Mouse (Mus musculus) left cerebral cortex, adult 18-20 months (tissue): ENCODE measurements around the gene Ippk. TPM values are rescaled to one million over a fixed set of nuclear protein-coding genes. Genes with fewer than 3 reads are reported as not detected.

Experiments used
- DNase-seq, 2 experiments: peaks; one replicate each; pipeline ENCODE4 v3.0.0; 2021 to 2022; ENCODE audit warnings: low spot score in 2 of 2, mixed read lengths in 1 of 2
- total RNA-seq, 2 experiments: library from RNA; stranded (reverse); gene quantifications; 2 replicates each; pipeline ENCODE4 v1.2.3; 2021

Ippk gene
- total RNA-seq, 2 experiments from 2014 or later: 14.5 to 18.4 TPM

DNA sequence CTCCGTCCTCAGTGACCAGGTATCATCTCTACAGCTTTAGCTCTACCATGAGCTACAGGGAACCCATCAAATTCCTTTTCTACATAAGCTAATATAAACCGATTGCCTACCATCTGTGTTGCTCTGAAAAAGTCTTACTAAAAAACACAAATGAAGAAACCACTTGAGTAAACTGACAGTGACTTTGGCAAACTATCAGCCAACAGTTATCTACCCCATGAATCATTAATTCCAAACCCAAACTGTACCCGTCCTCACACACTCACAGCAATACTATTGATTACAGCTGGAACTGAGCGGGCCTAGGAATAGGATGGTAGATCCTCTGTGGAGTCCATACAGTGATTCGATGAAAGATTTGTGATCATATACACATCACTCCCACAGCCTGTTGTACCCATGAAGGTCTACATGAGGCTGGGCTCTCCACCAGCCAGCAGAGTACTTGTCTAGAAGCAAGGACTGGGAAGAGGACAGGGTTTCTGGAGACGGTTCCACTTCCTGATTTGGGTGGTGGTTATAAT lies 57.9 kb downstream of the Ippk start:
- DNase-seq: no peak

- no peak for DNase-seq
Observed at GRCm38 (mm10) chr13:49479399-49479798, 58.4 kb downstream of the Ippk start.

DNA sequence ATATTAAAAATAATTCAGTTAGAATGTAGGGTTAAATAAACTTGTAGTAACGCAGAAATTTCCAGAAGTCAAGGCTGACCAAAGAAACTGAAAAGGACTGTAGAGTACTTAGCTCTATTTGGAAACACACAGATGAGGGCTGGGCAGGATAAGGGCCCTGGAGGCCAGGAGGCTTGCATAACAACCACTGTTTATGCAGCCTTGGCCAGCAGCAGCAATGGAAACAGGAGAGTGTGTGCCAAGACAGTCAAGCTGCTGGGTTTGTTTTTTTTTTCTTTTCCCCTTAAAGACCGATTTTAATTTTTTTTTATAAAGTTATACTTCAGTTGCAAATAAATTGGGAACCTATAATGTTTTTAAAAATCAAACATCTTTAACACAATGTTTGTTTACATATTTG lies 59.0 kb downstream of the Ippk start:
- DNase-seq: peak in 1 of 2 experiments; percentile 30

DNA sequence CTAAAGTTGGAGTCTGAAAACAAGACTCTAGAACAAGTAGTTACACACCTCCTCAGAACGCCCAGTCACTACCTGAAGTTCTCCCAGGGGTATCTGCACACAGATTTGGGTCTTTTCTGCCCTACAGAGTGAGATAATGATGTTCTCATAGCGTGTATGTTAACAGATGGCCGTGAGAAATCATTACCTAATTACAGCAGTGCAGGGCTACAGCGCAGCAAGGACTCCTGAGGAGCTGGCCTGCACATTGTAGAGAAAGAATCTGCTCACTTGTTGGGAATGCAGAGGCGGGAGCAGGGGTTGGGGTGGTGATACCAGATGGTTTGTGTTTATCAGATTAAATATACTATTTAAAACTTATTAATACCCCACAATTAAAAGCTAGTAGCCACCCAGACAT lies 59.5 kb downstream of the Ippk start:
- no peak for DNase-seq

DNA sequence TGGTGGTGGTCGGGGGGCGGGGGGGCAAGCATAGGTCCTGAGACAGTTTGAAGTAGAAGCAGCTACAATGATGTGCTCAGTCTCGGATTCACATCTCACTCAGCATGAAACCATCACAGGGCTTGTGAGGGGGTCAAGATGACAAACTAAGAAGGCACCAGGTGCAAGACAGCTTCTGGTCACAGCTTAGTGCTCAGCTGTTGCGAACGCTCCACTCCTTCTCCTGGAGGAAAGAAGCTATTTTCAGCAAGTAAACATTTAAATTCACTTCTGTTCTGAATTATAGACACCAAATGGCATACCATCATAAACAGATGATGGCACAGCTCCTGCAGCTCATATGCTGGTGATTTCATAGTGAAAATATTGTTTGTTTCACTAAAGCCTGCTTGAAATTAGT lies 64.3 kb downstream of the Ippk start:
- DNase-seq: no peak

DNA sequence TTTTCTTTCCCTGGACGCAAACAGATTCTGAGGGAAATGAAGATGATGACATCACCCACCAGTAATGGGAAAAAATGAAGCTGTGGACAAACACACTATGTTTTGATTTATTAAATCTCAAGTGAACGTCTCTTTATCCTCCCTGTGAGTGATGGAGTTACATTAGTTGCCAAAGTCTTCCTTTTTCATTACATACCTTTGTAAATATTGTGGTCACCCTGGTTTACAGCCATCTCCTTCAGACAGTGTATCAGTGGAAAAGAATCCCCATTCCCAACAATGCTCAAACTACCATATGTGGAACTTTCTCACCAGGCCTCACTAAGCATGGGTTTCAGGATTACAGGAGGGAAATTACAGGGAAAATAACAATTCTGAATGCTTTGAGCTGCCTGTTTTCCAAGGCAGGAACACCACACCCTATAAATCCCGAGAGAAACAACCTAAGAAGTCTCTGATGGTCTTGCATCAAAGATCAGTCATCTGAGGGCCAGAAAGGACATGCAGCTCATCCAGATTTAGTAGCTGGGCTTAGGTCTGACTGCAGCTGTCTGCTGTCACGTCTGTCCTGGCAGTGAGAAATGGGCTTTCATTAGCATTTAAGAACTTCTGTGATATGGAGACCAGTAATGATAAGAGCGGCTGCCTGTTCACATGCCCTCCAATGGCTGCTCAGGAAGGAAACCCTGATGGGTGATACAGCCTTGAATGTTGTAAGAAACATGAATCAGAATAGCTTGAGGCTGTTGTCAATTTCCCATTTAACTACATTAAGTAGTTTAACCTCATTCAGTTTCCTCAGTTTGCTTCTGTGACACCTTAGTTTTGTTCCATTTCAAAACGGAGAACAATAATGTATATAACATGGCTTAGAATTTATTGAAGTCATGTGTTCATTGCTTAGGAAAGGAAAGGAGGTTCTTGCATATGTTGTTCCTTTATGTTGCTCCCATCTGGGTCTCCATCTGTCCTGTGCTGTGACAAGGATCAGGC lies 71.6 kb downstream of the Ippk start, which contains the start of gene Tes3-ps:
Tes3-ps (plus strand) TSS at position 943 of the 993 bp plus-strand sequence.
- no peak for DNase-seq

GRCm38 (mm10) chr13:49504510-49504909 lies 83.5 kb downstream of the Ippk start, which contains the start of gene Ecm2:
TSS of gene Ecm2 (plus strand) at chr13:49504810.
- no peak for DNase-seq

GRCm38 (mm10) chr13:49505776-49506175 lies 84.7 kb downstream of the Ippk start:
- DNase-seq: no peak

GRCm38 (mm10) chr13:49507176-49507575 lies 86.1 kb downstream of the Ippk start:
- no peak for DNase-seq

Other genes with a start within 250 kb of the Ippk start
- 10 to 100 TPM; 19.1 to 20.7 TPM for gene Ninj1, start 233.8 kb upstream of the Ippk start, total RNA-seq
- 1 to 10 TPM; 8.0 to 8.8 TPM for gene Card19, start 205.2 kb upstream of the Ippk start, total RNA-seq
- gene Susd3, start 172.5 kb upstream of the Ippk start, total RNA-seq: 1 to 10 TPM; 2.4 to 2.6 TPM
- gene Fgd3, start 100.9 kb upstream of the Ippk start, total RNA-seq: 1 to 10 TPM; 5.0 to 5.9 TPM
- 10 to 100 TPM; 46.4 to 48.6 TPM for gene Bicd2, start 79.7 kb upstream of the Ippk start, total RNA-seq
- gene Tes3-ps, start 72.1 kb downstream of the Ippk start, total RNA-seq: 1 to 10 TPM; 1.5 to 2.3 TPM
- 1 to 10 TPM; 2.8 to 3.1 TPM for gene Ecm2, start 83.6 kb downstream of the Ippk start, total RNA-seq
- under 1 TPM; 0.89 to 0.98 TPM for gene Aspn, start 123.2 kb downstream of the Ippk start, total RNA-seq
- gene Omd, start 161.2 kb downstream of the Ippk start, total RNA-seq: 1 to 10 TPM; 2.2 to 2.4 TPM
- 1 to 10 TPM; 8.6 to 9.9 TPM for gene Ogn, start 186.8 kb downstream of the Ippk start, total RNA-seq
- 1 to 10 TPM in 1 of 2 experiments, under 1 TPM in 1; 0.79 to 1.2 TPM for gene Cenpp, start 231.5 kb downstream of the Ippk start, total RNA-seq
- 10 to 100 TPM; 22.7 to 25.1 TPM for gene Nol8, start 231.8 kb downstream of the Ippk start, total RNA-seq